Mouse (Mus musculus) neural tube, embryonic 15.5 days (tissue): Measurements from ENCODE around the gene Olfr875. TPM values are rescaled to one million over a fixed set of nuclear protein-coding genes. Genes with fewer than 3 reads are reported as not detected.

Experiments
- ATAC-seq: fragments of 200-750 bp; cut with Nextera tagmentation; 2 replicates; pipeline ENCODE4 v1.8.0; 2017; ENCODE audit warnings: mild to moderate bottlenecking, moderate TSS enrichment, moderate library complexity; ENCODE audit not compliant: low FRiP score
- H3K27ac ChIP-seq: fragments of 300-500 bp; sonication (generic); replicated peaks from 2 replicates; pipeline ENCODE4 v1.5.1; 2015; ENCODE audit warnings: mild to moderate bottlenecking, inconsistent platforms
- H3K27me3 ChIP-seq: fragments of 300-500 bp; sonication (generic); replicated peaks from 2 replicates; pipeline ENCODE4 v1.6.1; 2015; ENCODE audit warnings: inconsistent platforms
- H3K36me3 ChIP-seq: fragments of 300-500 bp; sonication (generic); 2 replicates; pipeline ENCODE4 v1.6.1; 2015; ENCODE audit warnings: inconsistent platforms
- H3K4me1 ChIP-seq: fragments of 300-500 bp; sonication (generic); 2 replicates; pipeline ENCODE4 v1.6.1; 2015; ENCODE audit warnings: inconsistent platforms
- H3K4me2 ChIP-seq: fragments of 300-500 bp; sonication (generic); 2 replicates; pipeline ENCODE4 v1.6.1; 2015; ENCODE audit warnings: inconsistent platforms, mild to moderate bottlenecking, moderate library complexity
- H3K4me3 ChIP-seq: fragments of 300-500 bp; sonication (generic); replicated peaks from 2 replicates; pipeline ENCODE4 v1.5.1; 2015; ENCODE audit warnings: mild to moderate bottlenecking, inconsistent platforms
- H3K9ac ChIP-seq: fragments of 300-500 bp; sonication (generic); replicated peaks from 2 replicates; pipeline ENCODE4 v1.6.1; 2015; ENCODE audit warnings: mild to moderate bottlenecking, inconsistent platforms
- H3K9me3 ChIP-seq: fragments of 300-500 bp; sonication (generic); replicated peaks from 2 replicates; pipeline ENCODE4 v1.6.1; 2016; ENCODE audit warnings: inconsistent platforms
- WGBS: fragments of 180-500 bp; shearing (Covaris S2); methylation state at CpG from one replicate; pipeline ENCODE4 v1.1.7; 2015; ENCODE audit warnings: mixed read lengths; 5-methylcytosine and 5-hydroxymethylcytosine counted together
- polyA plus RNA-seq: library from polyadenylated mRNA; unstranded; fragments of >200 nt; fragmentation: Nextera tagmentation; extraction: Ambion mirVana; gene quantifications from 2 replicates; pipeline ENCODE4 v1.2.1, GENCODE M21; 2015

Olfr875 gene
- polyA plus RNA-seq, 1 experiment from 2014 or later, result not detected

DNA sequence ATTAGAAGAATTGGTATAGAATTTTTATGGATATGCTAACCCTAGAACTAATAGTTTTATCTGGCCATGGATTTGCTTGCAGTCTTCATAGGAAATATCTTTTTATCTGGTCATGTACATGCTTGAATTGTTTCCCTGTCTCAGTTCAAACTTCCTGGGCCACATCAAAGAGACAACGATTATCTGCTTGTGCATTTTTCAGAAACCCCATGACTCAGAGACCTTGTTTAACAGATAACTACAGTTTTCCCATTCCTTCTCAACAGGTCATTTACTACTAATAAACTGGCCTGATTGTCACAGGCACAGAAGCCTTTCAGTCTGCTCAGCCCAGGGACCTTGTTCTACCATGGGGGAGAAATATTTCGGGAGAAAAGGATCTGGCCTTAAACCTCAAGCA lies 14.8 kb downstream of the Olfr875 start:
- Histone ChIP-seq H3K27ac (no peak overlapping the region), H3K9me3 (no peaks in the 10 kb centered on the region), H3K9ac (no peak overlapping the region), H3K4me1 (peaks cover 5% of the 10 kb centered on the region), H3K4me2 (no peak overlapping the region), H3K36me3 (no peaks in the 10 kb centered on the region), H3K27me3 (no peaks in the 10 kb centered on the region), H3K4me3 (no peak overlapping the region)
- 81% methylated on average over 2 of the region's 2 CpGs for WGBS
- no peak for ATAC-seq

DNA sequence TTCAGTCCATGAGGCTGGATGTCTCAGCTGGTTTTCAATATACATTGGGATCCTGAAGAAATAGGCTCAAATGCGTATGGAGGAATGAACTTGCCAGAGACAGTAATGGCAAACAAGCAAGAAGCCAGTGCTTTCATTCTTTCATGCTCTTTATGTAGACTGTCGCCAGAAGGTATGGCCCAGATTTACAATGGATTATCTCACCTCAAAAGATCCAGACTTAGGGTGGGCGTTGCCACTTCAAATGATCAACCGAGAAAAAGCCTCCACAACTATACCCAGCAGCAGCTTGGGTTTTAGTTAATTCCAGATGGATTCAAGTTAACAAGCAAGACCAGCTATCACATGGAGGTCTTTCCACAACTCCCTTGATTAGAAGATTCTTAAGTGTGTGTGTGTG lies 30.4 kb downstream of the Olfr875 start:
- no peaks in the 10 kb centered on the region for H3K27me3 ChIP-seq
- H3K4me1 ChIP-seq, result no peaks in the 10 kb centered on the region
- no peak overlapping the region for H3K4me3 ChIP-seq
- no peak overlapping the region for H3K9ac ChIP-seq
- H3K9me3 ChIP-seq, result no peaks in the 10 kb centered on the region
- no peak for ATAC-seq
- H3K27ac ChIP-seq, result no peak overlapping the region
- no peaks in the 10 kb centered on the region for H3K36me3 ChIP-seq
- H3K4me2 ChIP-seq, result no peak overlapping the region
- WGBS, result 81% methylated on average over 4 of the region's 4 CpGs

DNA sequence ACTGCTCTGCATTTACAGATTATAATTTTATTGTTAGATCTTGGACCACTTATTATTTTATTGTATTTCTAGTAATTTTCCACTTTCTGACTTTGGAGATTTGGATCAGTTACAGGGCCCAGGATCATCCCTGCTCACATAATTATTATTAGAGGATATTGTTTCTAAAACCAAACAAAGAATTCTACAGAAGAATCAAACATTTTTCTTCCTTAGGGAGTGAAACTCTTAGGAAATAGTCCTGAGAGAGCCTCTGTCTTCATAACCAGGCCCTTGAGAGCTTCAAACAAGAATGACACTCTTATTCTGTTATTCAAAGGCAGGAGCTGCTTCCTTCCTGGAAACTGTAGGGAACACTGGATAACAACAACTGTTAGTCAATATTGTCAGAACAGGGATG lies 31.1 kb downstream of the Olfr875 start, which contains the start of gene Olfr876:
Gene Olfr876, plus strand, starts transcription at position 301 of the 400 bp plus-strand sequence.
- ATAC-seq, result no peak
- no peaks in the 10 kb centered on the region for H3K36me3 ChIP-seq
- no peak within 1 kb of the TSS for H3K4me3 ChIP-seq
- H3K9me3 ChIP-seq, result no peaks in the 10 kb centered on the region
- no peaks in the 10 kb centered on the region for H3K27me3 ChIP-seq
- H3K4me2 ChIP-seq, result no peak within 1 kb of the TSS
- no peaks in the 10 kb centered on the region for H3K4me1 ChIP-seq
- no peak within 1 kb of the TSS for H3K9ac ChIP-seq
- H3K27ac ChIP-seq, result no peak within 1 kb of the TSS

DNA sequence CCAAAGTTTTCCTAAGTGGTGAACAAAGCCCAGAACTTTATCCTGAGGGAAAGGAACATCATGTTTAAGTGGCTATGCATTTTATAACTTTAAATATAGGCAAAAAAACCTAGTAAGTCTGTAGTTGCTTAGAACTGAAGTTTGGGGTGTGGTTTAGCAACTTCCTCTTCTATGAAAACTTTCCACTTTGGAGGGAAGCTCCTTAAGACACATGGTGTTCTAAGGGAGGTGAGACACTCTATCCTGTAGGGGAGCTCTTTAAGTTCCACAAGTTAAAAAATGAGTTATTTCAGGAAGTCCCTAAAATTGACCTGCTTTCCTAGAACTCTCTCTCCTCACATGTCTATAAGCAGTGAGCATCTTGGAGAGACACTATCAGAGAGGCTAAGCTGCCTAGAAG lies 35.6 kb downstream of the Olfr875 start:
- Histone ChIP-seq H3K27me3 (no peaks in the 10 kb centered on the region), H3K27ac (no peak overlapping the region), H3K4me3 (no peak overlapping the region), H3K4me1 (no peaks in the 10 kb centered on the region), H3K9ac (no peak overlapping the region), H3K4me2 (no peak overlapping the region), H3K36me3 (no peaks in the 10 kb centered on the region), H3K9me3 (no peaks in the 10 kb centered on the region)
- ATAC-seq, result no peak

DNA sequence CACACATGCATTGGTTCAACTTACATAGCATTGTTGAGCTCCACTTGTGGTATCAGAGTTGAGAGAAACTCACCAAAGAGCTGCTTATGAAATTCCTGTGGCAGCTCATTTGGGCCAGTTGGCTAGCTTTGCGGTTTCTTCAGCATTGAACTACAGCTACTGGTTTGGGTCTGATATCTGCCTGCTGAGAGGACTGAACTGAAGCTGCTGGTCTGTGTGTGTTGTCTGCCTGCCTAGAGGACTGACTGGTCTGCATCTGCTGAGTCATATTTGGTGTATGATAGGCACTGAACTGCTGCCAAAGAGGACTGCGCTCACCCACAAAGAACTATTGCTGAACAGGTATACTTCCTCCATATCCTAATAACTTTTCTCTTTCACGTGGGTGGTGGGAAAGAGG lies 36.8 kb downstream of the Olfr875 start:
- Histone ChIP-seq H3K36me3 (no peaks in the 10 kb centered on the region), H3K9ac (no peak overlapping the region), H3K9me3 (no peaks in the 10 kb centered on the region), H3K4me1 (no peaks in the 10 kb centered on the region), H3K27me3 (no peaks in the 10 kb centered on the region), H3K4me3 (no peak overlapping the region), H3K27ac (no peak overlapping the region), H3K4me2 (no peak overlapping the region)
- 85% methylated on average over 3 of the region's 3 CpGs for WGBS
- ATAC-seq, result no peak

DNA sequence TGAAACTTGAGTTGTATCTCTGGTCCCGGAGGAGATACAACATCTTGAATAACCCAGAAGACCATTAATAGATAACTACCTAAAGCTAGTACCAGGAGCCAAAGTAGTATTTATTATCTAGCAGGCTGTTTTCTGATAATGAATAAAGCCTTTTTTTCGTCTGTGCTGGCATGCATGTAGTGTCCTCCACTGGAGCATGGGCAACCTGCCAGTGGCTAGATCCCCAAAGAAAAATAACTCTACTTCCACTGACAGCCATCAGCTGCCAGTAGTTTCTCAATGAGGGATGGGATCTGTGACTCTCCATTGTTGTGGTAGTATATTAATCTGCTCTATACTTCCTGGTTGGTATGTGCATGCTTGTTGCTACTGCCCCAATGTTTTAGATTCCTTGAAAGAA lies 37.3 kb downstream of the Olfr875 start:
- H3K9me3 ChIP-seq, result no peaks in the 10 kb centered on the region
- no peak overlapping the region for H3K4me3 ChIP-seq
- WGBS, result 76% methylated on average over 2 of the region's 2 CpGs
- ATAC-seq, result no peak
- H3K27ac ChIP-seq, result no peak overlapping the region
- no peaks in the 10 kb centered on the region for H3K4me1 ChIP-seq
- no peak overlapping the region for H3K9ac ChIP-seq
- H3K4me2 ChIP-seq, result no peak overlapping the region
- H3K36me3 ChIP-seq, result no peaks in the 10 kb centered on the region
- H3K27me3 ChIP-seq, result no peaks in the 10 kb centered on the region

DNA sequence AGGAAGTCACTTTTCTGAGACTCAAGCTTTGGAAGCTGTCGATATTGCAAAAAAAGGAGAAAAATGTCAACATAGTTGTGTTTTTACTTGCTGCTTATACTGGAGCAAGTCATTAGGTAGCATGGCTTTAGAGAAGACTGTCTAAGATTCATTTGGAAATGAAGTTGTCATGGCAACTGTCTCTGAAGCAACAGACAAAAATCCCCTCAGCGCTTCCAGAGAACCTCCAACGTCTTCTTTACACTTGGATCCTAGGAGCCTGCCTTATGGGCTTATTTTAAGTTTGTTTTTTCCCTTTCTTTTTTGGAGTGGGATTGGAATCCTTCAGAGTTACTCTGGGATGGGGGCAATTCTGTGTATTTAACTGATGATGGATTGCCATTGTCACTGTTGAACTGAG lies 43.0 kb downstream of the Olfr875 start:
- no peaks in the 10 kb centered on the region for H3K9me3 ChIP-seq
- no peak overlapping the region for H3K4me2 ChIP-seq
- H3K4me1 ChIP-seq, result no peaks in the 10 kb centered on the region
- ATAC-seq, result no peak
- WGBS, result 59% methylated on average over 3 of the region's 3 CpGs
- H3K4me3 ChIP-seq, result no peak overlapping the region
- H3K9ac ChIP-seq, result no peak overlapping the region
- no peak overlapping the region for H3K27ac ChIP-seq
- no peaks in the 10 kb centered on the region for H3K27me3 ChIP-seq
- no peaks in the 10 kb centered on the region for H3K36me3 ChIP-seq

Other genes with a start within 250 kb of the Olfr875 start
- 42.2 and 47.0 TPM in 2 replicates for gene Esam, start 243.8 kb upstream of the Olfr875 start, polyA plus RNA-seq
- gene Vsig2, start 232.6 kb upstream of the Olfr875 start, polyA plus RNA-seq, result 0.54 and 0.91 TPM in 2 replicates
- gene Nrgn, start 219.0 kb upstream of the Olfr875 start, polyA plus RNA-seq, result 3.8 and 6.9 TPM in 2 replicates
- gene Siae, start 216.2 kb upstream of the Olfr875 start, polyA plus RNA-seq, result 13.3 and 14.9 TPM in 2 replicates
- gene Spa17, start 158.1 kb upstream of the Olfr875 start, polyA plus RNA-seq, result 7.4 and 11.0 TPM in 2 replicates
- gene Tbrg1, start 114.5 kb upstream of the Olfr875 start, polyA plus RNA-seq, result 87.5 and 94.9 TPM in 2 replicates
- 0.47 and 1.1 TPM in 2 replicates for gene Panx3, start 102.6 kb upstream of the Olfr875 start, polyA plus RNA-seq
- not detected in 2 replicates for gene Olfr160, start 55.6 kb upstream of the Olfr875 start, polyA plus RNA-seq
- not detected in 2 replicates for gene Olfr874, start 26.8 kb upstream of the Olfr875 start, polyA plus RNA-seq
- not detected in 2 replicates for gene Olfr876, start 31.2 kb downstream of the Olfr875 start, polyA plus RNA-seq
- not detected in 2 replicates for gene Olfr877, start 82.4 kb downstream of the Olfr875 start, polyA plus RNA-seq
- not detected in 2 replicates for gene Olfr145, start 124.9 kb downstream of the Olfr875 start, polyA plus RNA-seq
- gene Olfr878, start 146.0 kb downstream of the Olfr875 start, polyA plus RNA-seq, result not detected in 2 replicates
- not detected in 2 replicates for gene Olfr881, start 220.0 kb downstream of the Olfr875 start, polyA plus RNA-seq